Mouse (Mus musculus) c-Kit-positive CD71-positive TER-119-positive erythroid progenitor cells, embryonic 14.5 days (primary cell): ENCODE measurements around the gene Iqcf6.

Experiments
- DNase-seq: peaks from one replicate; pipeline ENCODE4 v3.0.0-alpha.2; 2013; ENCODE audit warnings: low spot score

The Iqcf6 gene

DNA sequence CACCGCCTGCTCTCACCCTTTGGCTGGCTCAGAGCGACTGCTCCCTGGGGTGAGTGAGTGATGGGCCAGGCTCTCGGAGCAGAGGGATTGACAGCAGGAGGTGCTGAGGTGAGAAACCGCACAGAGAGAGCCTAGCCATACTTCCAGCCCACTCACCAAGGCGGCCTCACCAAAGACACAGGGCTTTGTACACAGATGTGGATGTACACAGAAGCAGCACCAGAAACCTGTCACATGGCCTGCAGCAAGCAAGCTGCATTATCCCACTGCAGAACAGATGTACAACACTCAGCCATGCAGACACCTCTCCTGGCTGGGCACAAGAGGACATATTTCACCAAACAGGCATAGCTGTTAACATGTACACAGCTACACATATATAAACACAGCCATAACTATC is 31.2 kb downstream of the Iqcf6 start:
- DNase-seq: no peak

DNA sequence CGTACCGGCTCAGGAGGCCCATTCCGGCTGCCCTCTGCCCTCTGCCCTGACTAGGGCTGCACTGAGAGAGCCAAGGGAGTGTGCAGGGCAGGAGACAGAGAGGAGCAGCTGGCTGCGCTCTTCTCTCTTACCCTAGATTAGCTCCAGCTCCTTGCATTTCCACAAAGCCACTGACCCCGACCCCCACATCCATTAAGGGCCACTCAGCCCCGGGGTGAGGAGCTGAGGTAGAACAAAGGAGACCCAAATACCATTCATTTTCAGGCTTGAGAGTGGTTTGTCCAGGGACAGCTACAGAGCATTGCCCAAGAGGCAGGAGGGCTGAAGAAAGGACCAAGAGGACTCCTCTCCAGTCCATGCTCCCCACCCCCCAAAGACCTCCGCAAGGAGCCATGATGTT is 33.1 kb downstream of the Iqcf6 start:
- DNase-seq: no peak

- no peak for DNase-seq
Measured at GRCm38 (mm10) chr9:106659935-106660334, 33.6 kb downstream of the Iqcf6 start.

DNA sequence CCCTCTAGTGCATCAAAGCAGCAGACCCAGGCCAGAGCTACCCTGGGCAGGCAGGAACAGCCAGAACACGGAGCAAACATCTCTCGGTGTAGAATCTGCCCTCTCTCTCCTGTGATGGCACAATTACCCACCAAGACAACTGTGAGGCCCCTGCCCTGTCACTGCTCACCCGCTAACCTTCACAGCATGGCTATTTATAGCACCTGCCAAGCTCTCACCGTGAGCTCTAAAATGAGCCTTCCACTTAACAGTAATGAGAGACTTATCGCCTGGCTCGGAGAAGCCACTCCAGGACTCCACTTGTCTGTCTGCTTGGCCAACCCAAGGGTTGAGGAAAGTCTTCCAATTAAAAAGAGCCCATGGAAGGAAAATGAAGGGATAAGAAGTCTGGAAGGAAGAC is 36.8 kb downstream of the Iqcf6 start:
- no peak for DNase-seq

GRCm38 (mm10) chr9:106664433-106664832 is 38.1 kb downstream of the Iqcf6 start:
- DNase-seq: no peak

- no peak for DNase-seq
Measured at GRCm38 (mm10) chr9:106664856-106665255, 38.5 kb downstream of the Iqcf6 start.

DNA sequence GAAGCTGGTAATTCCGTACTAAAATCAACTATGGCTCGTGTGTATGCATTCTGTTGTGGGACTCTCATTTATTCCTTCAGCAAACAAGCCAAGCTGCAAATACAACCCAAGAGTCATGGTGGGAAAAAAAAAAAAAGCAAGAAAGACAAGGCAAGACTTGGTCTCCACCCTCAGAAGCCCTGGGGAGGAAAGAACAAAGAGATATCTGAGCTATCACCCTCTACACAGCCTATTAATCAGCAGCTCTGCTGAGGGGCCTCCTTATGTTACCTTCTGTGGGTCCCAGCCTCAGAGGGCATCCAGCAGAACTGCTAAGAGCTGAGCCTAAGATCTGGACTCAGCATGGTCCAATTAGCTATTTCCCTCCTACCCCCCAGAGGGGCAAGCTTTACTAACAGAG is 47.5 kb downstream of the Iqcf6 start:
- DNase-seq: no peak

DNA sequence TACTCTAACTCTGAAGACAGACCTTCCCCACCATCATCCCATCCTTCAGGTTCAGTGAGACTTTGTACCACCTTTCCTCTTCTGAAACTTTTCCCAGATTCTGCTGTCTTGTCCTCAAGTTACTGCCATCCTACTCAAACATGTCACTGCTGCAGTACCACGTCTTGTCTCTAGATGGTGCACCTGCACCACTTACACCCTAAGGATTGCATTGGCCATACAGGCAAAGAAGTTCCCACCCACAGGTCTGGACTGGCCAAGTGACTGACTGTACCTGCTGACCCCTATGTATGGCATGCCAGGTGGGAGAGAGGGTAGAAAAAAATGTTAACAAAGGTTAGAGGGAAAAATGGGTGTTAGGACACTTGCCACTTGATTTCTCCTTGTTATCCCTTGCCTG is 49.1 kb downstream of the Iqcf6 start:
- peak; percentile 77 for DNase-seq

DNA sequence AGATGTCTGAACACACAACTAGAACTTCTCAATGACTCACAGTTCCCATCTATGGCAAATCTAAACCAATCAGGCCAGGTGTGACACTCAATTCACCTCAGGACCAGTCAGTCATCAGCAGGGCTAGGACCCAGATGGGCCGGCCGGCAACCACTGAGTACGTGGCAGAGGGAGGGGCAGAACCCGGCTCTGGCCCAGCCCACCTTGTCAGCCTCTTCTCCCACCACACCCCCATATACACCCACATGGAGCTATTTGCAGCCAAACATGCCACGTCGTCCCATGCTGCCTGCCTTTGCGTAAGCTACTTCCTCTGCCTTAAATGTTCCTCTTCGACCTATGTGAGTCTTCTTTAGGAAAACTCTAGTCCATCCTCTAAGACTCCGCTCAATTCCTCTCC is 49.6 kb downstream of the Iqcf6 start:
- no peak for DNase-seq

DNA sequence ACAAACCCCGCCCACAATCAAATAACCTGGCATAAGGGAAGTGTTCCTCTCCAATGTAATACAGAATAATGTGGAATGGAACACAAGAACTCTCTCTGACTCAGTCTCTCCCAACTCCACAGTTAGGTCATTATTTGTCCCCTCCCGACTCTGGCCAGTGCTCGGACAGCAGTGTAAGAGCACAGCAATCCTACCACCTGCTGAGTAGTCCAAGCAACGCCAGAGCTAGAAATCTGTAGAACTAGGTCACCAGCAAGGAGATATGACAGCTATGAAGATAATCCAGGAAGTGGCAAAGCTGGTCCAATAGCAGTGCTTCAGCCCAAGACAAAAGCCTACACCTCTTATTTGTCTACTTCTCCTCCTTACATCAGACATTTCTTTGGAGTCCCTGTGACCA is 50.2 kb downstream of the Iqcf6 start:
- DNase-seq: no peak
